Mouse (Mus musculus) forebrain, embryonic 13.5 days (tissue): ENCODE measurements at regions not wholly inside any gene's neighbourhood (a gene's known extent, or its start where the extent isn't known, plus 50 kb on each side); places are given as distances from the start of the nearest gene placed in this dataset.

Experiments used
- ATAC-seq: fragments of 200-750 bp; cut with Nextera tagmentation; 2 replicates; pipeline ENCODE4 v1.8.0; 2017
- H3K27ac ChIP-seq: fragments of 300-500 bp; sonication (generic); 2 replicates; pipeline ENCODE4 v1.5.1; 2015; ENCODE audit warnings: inconsistent platforms, mild to moderate bottlenecking, moderate library complexity
- H3K27me3 ChIP-seq: fragments of 300-500 bp; sonication (generic); 2 replicates; pipeline ENCODE4 v1.6.1; 2015; ENCODE audit warnings: mild to moderate bottlenecking, inconsistent platforms
- H3K36me3 ChIP-seq: fragments of 300-500 bp; sonication (generic); 2 replicates; pipeline ENCODE4 v1.6.1; 2015; ENCODE audit warnings: mild to moderate bottlenecking, inconsistent platforms; ENCODE audit not compliant: poor library complexity, severe bottlenecking
- H3K4me1 ChIP-seq: fragments of 300-500 bp; sonication (generic); 2 replicates; pipeline ENCODE4 v1.6.1; 2015; ENCODE audit warnings: inconsistent platforms
- H3K4me2 ChIP-seq: fragments of 300-500 bp; sonication (generic); 2 replicates; pipeline ENCODE4 v1.6.1; 2015; ENCODE audit warnings: inconsistent platforms, mild to moderate bottlenecking, moderate library complexity
- H3K4me3 ChIP-seq: fragments of 300-500 bp; sonication (generic); 2 replicates; pipeline ENCODE4 v1.5.1; 2015; ENCODE audit warnings: mild to moderate bottlenecking, inconsistent platforms
- H3K9ac ChIP-seq: fragments of 300-500 bp; sonication (generic); 2 replicates; pipeline ENCODE4 v1.6.1; 2015; ENCODE audit warnings: mild to moderate bottlenecking, inconsistent platforms
- H3K9me3 ChIP-seq: fragments of 300-500 bp; sonication (generic); replicated peaks from 2 replicates; pipeline ENCODE4 v1.6.1; 2016; ENCODE audit warnings: inconsistent platforms
- WGBS: fragments of 180-500 bp; shearing (Covaris S2); methylation state at CpG from one replicate; pipeline ENCODE4 v1.1.7; 2015; 5-methylcytosine and 5-hydroxymethylcytosine counted together

DNA sequence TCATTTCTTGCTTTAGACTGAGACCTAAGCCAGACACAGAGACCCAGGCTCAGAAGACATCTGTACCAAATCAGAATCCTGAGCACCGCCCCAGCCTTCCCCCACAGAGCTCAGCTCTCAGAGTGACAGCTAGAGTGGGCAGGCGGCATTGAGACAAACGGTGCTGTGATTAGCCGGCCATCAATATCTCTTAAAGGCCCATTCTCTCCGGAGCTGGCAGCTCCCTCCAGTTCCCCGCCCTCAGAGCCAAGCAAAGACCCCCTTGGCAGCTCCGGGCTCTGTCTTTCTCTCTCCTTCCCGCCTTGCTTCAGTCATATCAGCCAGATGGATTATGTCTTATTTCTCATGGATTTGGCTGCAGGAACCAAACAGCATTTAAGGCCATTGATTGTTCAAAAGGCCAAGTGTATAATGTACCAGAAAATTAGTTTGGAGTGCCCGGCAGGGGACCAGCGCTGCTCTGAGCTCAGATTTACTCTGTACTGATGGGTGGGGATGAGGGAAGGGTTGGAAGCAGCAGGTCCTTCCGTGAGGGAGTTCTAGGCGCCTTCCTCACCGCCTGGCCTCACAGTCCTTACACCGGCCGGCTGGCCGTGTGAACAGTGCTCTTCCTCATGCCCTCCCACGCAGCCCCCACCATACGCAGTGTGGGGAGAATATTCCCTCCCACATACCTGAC is 109.0 kb upstream of the Thy1 start:
- peaks cover 69% of the 10 kb centered on the region for H3K4me1 ChIP-seq
- H3K36me3 ChIP-seq, result no peaks in the 10 kb centered on the region
- peak overlapping the region; percentile 22 for H3K9ac ChIP-seq
- peaks cover 50% of the 10 kb centered on the region for H3K27me3 ChIP-seq
- peak overlapping the region; percentile 72 for H3K27ac ChIP-seq
- peak; percentile 76 for ATAC-seq
- H3K4me3 ChIP-seq, result no peak overlapping the region
- 16% methylated on average over 18 of the region's 18 CpGs for WGBS
- peak overlapping the region; percentile 34 for H3K4me2 ChIP-seq
- no peaks in the 10 kb centered on the region for H3K9me3 ChIP-seq

DNA sequence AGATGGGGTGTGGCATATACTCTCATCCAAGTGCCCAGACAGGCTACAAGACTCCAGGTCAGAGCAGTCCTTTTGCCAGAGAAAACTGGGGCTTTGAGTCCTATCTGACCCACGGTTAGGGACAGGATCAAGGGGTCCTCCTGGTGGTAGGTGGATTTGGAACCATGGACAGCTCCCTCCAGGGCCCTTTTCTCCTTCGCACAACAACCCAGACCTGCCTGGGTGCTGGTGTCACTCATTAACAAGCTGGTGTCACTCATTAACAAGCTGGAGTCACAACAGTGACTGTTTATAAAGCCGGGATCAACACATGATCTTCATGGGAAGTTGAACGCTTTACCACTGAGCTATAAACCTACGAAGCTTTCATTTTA is 108.5 kb upstream of the Thy1 start:
- Histone ChIP-seq H3K36me3 (no peaks in the 10 kb centered on the region), H3K27ac (peak overlapping the region; percentile 72), H3K9ac (peak overlapping the region; percentile 22; the same call in 1 of the 2 replicates), H3K4me3 (no peak overlapping the region), H3K9me3 (no peaks in the 10 kb centered on the region), H3K4me1 (peaks cover 69% of the 10 kb centered on the region), H3K4me2 (peak overlapping the region; percentile 34), H3K27me3 (peaks cover 50% of the 10 kb centered on the region)
- WGBS, result 17% methylated on average over 5 of the region's 5 CpGs
- no peak for ATAC-seq

DNA sequence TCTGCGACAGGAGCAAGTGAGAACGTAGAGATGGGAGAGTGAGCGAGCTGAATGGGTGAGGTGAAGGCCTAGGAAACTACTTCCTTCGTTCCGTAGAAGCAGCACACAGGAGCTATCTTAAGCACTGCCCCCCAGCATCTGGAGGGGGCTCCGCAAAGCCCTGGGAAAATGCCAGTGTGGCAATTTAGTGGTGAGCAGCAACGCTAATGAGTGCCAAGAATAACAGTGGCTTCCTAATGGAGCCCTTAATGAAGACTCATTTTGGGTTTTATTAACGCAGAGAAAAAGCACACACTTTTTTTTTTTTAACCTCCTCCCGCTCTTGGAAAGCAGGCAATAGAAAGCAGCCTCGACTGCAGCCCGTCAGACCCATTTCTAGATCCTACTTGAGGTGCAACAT is 103.8 kb upstream of the Thy1 start:
- 34% methylated on average over 11 of the region's 11 CpGs for WGBS
- H3K4me1 ChIP-seq, result peaks cover 51% of the 10 kb centered on the region
- H3K9me3 ChIP-seq, result no peaks in the 10 kb centered on the region
- no peak overlapping the region for H3K4me3 ChIP-seq
- H3K9ac ChIP-seq, result no peak overlapping the region
- peaks cover 59% of the 10 kb centered on the region for H3K27me3 ChIP-seq
- ATAC-seq, result 0 out of 2 replicates have a peak, but pooled peaks have one; percentile 7
- no peaks in the 10 kb centered on the region for H3K36me3 ChIP-seq
- H3K27ac ChIP-seq, result no peak overlapping the region
- no peak overlapping the region for H3K4me2 ChIP-seq

DNA sequence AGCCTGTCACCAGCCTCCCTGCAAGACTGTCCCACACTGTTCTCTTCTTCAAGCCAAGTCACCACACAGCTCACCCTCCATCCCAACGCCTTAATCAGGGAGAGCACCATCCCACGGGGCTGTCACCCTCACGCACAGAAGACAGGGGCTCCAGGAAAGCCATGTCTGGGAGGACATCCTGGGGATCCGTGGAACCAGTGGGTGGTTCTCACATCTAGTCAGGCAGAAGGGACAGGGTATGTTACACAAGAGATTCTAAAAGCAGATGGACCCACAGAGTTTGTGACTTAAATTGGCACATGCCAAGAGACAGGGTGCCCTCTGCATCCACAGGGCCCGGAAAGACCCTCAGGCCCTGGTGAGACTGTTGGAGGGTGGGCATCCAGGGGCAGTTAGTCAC is 101.0 kb upstream of the Thy1 start:
- H3K4me2 ChIP-seq, result no peak overlapping the region
- peaks cover 50% of the 10 kb centered on the region for H3K27me3 ChIP-seq
- no peak for ATAC-seq
- no peak overlapping the region for H3K27ac ChIP-seq
- no peaks in the 10 kb centered on the region for H3K36me3 ChIP-seq
- H3K9ac ChIP-seq, result no peak overlapping the region
- WGBS, result 87% methylated on average over 5 of the region's 5 CpGs
- H3K4me3 ChIP-seq, result no peak overlapping the region
- H3K4me1 ChIP-seq, result peaks cover 40% of the 10 kb centered on the region
- H3K9me3 ChIP-seq, result no peaks in the 10 kb centered on the region

DNA sequence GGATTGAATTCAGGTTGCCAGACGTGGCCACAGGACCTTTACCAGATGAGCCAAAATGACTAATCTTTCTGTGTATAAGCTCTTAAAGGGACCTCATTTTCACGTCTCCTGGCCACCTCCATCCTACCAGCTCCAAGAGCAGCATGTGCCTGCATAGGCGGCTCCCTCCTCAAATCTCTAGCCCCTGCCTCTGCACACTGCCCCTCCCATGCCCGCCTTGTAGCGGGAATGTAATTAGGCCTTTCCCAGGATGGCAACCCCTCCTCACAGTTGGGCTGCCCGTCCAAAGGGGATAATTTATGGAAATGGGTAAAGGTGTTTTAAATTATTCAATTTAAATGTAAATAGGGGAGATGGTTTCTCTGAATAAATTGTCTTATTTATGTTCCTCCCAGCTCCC is 99.7 kb upstream of the Thy1 start:
- Histone ChIP-seq H3K9me3 (no peaks in the 10 kb centered on the region), H3K27me3 (peaks cover 40% of the 10 kb centered on the region), H3K36me3 (no peaks in the 10 kb centered on the region), H3K4me2 (no peak overlapping the region), H3K27ac (0 out of 2 replicates have a peak overlapping the region, but pooled peaks have one; percentile 35), H3K9ac (no peak overlapping the region), H3K4me1 (peaks cover 39% of the 10 kb centered on the region), H3K4me3 (no peak overlapping the region)
- peak; percentile 61 for ATAC-seq
- 26% methylated on average over 6 of the region's 6 CpGs for WGBS

DNA sequence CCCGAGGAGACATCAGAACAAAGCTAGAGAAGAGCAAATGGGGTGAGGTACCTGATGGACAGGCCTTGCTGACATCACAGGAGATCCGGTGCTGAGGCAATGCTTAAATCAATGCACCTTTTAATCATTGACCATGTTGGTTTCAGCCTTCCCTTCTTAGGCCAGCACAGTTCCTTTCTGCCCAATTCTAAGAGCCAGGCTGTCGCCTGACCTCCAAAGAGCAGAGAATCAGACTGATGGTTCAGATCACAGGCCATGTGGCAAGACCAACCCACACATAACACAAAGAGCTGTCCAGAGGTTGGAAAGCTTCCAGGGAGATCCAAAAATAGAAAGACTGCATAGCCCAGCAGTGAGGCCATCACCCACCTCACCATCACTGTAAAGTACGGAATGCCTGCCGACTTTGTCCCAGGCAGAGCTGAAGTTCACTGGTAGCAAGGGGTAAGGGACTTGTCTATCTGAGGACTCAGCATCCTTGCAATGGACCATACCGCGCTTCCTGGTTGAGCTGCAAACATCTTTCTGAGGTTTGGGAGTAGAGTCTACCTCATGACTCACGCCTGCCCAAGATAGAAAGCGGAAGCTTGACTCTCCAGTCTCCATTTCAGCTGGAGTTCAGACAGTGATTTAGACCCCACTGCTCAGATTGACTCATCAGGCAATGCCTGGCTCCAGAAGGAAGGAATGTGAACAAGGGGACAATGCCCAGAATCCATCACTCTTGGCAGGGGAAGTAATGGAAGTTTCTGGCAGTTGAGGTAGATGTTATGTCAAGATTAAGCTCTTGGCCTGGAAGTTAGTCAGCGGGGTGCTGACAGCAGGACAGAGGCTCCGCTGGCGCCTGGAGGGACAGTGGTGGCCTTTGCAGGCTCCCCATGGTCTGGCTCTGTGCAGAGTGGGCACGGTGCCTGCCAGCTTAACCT is 98.1 kb upstream of the Thy1 start:
- no peak overlapping the region for H3K27ac ChIP-seq
- no peaks in the 10 kb centered on the region for H3K9me3 ChIP-seq
- no peak overlapping the region for H3K9ac ChIP-seq
- no peak for ATAC-seq
- 84% methylated on average over 13 of the region's 13 CpGs for WGBS
- peaks cover 39% of the 10 kb centered on the region for H3K27me3 ChIP-seq
- H3K4me1 ChIP-seq, result peaks cover 24% of the 10 kb centered on the region
- no peak overlapping the region for H3K4me3 ChIP-seq
- no peaks in the 10 kb centered on the region for H3K36me3 ChIP-seq
- H3K4me2 ChIP-seq, result no peak overlapping the region

DNA sequence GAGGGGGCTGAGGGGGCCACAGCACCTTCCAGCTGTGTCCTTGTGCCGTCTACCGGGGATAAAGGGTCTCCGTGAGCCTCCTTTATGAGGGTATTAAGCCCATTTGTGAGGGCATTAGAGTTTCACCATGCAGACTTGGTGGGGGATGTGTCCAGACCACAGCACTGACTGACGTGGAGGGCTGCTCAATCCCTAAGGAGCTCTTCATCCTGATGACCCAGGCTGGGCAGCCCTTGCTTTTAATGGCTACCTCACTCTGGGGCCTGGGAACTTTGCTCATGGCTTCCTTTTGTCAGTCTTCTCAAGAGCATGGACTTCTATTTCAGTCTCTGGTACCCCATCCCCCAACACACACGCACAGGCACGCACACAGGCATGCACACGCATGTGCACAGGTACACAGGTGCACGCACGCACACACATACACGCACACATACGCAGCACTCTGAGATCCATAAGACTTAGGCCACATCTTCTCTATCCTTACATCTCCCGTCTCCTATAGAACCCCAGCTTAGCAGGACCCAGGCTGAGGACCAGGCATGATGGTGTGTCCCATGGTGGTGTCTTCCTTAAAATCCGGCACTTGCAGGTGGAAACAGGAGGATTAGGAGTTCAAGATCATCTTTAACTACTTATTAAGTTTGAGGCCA is 97.1 kb upstream of the Thy1 start:
- Histone ChIP-seq H3K27ac (no peak overlapping the region), H3K4me2 (no peak overlapping the region), H3K27me3 (peaks cover 29% of the 10 kb centered on the region), H3K4me3 (no peak overlapping the region), H3K36me3 (no peaks in the 10 kb centered on the region), H3K9me3 (no peaks in the 10 kb centered on the region), H3K4me1 (peaks cover 17% of the 10 kb centered on the region), H3K9ac (no peak overlapping the region)
- WGBS, result 74% methylated on average over 13 of the region's 13 CpGs
- ATAC-seq, result no peak

DNA sequence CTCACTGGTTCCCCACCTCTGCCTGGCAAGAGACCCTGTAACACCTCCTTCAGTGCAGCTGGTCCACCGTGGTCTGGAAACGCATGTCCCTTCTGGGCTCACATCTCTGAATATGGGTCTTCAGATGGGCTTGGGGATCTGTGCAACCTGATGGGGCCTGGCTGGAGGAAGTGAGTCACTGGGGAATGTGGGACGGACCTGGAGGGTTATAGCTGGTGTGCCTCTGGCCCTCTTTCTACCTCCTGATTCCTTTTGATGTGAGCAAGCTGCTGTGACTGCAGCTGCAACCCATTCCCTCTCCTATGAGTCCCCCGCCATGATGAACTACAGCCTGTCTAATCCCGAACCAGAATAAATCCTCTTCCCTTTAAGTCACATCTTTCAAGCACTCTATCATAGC is 96.1 kb upstream of the Thy1 start:
- H3K27ac ChIP-seq, result no peak overlapping the region
- peaks cover 19% of the 10 kb centered on the region for H3K27me3 ChIP-seq
- no peaks in the 10 kb centered on the region for H3K9me3 ChIP-seq
- no peaks in the 10 kb centered on the region for H3K36me3 ChIP-seq
- no peak overlapping the region for H3K4me3 ChIP-seq
- peaks cover 21% of the 10 kb centered on the region for H3K4me1 ChIP-seq
- ATAC-seq, result no peak
- 81% methylated on average over 5 of the region's 5 CpGs for WGBS
- no peak overlapping the region for H3K9ac ChIP-seq
- H3K4me2 ChIP-seq, result no peak overlapping the region

DNA sequence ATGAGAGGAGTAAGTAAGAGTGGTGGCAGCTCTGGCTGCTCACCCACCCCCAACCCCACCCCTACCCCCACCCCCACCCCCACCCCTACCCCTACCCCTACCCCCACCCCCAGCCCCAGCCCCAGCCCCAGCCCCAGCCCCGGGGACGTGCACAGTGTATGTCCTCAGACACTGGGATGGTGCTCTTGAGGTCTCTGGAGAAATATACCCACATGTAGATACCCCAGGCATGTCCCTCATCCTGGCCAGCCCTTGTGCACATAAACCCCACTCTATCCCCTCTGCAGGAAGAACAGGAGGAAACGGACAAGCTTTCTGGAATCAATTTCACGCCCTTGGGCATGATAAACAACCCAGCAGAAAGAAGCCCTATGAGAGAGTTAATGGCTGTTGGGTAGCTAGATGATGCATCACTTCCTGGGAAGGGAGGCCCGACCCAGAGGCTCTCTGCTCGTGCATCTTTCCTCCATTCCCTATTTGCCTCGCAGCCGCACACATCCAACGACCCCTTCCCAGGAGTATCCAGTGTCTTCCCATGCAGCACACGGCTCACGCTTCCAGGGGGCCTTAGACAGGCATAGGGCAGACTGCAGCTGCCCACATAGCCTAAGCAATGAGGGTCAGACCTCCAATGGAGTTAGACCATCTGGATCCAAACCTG is 95.6 kb upstream of the Thy1 start:
- peaks cover 21% of the 10 kb centered on the region for H3K4me1 ChIP-seq
- no peak overlapping the region for H3K4me2 ChIP-seq
- 60% methylated on average over 11 of the region's 11 CpGs for WGBS
- no peak overlapping the region for H3K27ac ChIP-seq
- no peak overlapping the region for H3K4me3 ChIP-seq
- no peak for ATAC-seq
- no peaks in the 10 kb centered on the region for H3K36me3 ChIP-seq
- H3K9ac ChIP-seq, result no peak overlapping the region
- no peaks in the 10 kb centered on the region for H3K9me3 ChIP-seq
- peaks cover 14% of the 10 kb centered on the region for H3K27me3 ChIP-seq

DNA sequence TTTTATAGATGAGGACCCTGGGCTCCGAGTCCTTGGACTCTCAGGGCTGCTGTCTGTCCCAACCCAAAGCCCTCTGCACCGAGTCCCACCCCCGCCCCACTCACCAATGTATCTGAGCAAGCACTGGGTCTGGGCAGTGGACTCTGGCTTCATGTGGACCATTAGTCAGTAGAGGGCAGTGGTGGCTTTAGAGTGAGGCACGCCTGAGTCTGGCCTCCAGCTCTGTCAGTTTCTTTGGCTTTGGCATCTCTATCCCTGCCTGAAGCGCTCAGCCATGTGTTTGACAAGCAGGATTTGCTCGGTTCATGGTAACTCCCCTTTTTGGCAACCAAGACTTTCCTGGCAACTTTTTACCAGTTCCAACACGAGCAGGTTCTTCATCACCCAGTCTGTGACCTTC is 90.1 kb upstream of the Thy1 start:
- Histone ChIP-seq H3K27me3 (peaks cover 24% of the 10 kb centered on the region), H3K4me3 (no peak overlapping the region), H3K27ac (no peak overlapping the region), H3K36me3 (no peaks in the 10 kb centered on the region), H3K4me2 (no peak overlapping the region), H3K9ac (no peak overlapping the region), H3K9me3 (no peaks in the 10 kb centered on the region), H3K4me1 (peaks cover 10% of the 10 kb centered on the region)
- peak; percentile 30; the same call in 1 of the 2 replicates for ATAC-seq
- 35% methylated on average over 7 of the region's 7 CpGs for WGBS

DNA sequence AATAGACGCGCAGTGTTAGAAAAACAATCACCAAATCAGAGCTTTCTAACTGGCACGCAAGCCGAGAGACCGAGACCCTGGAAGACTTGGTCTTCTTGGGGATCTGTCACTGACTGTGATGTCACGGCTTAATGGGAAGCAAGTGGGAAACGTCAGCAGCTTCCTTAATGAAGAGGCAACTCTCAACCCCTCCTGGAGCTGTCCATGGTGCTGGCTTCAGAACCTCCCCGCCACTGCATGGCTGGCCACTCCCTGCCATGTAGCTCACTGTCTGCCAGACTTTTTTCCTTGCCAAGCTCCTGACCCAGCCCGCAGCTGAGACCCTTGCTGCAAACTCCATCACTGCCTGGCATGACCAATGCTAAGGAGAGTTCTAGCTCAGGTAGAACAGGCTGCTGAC is 83.6 kb upstream of the Thy1 start:
- Histone ChIP-seq H3K4me3 (no peak overlapping the region), H3K9me3 (no peaks in the 10 kb centered on the region), H3K36me3 (no peaks in the 10 kb centered on the region), H3K27ac (no peak overlapping the region), H3K27me3 (peaks cover 68% of the 10 kb centered on the region), H3K4me2 (no peak overlapping the region), H3K4me1 (peaks cover 26% of the 10 kb centered on the region), H3K9ac (no peak overlapping the region)
- whole genome bisulfite sequencing, result 22% methylated on average over 9 of the region's 9 CpGs
- ATAC-seq, result no peak

DNA sequence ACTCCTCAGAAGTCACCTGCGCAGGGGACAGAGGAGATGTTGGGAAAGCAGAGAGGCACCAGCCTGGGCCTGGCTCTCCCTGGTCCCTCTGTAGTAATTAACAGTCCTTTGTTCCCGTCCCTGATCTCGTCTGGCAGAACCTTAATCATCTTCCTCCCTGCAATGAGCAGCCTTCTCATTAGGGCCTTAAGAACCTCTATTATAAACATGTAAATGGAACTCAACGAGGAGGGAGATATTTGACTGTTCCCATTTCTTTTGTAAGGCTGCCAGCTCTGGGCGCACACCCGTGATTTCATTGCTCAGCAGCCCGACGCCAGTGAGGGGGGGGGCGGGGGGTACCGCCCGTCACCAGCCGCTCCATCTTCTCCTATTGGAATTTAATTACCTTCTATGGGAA is 81.8 kb upstream of the Thy1 start:
- Histone ChIP-seq H3K9me3 (no peaks in the 10 kb centered on the region), H3K27me3 (peaks cover 64% of the 10 kb centered on the region), H3K4me3 (no peak overlapping the region), H3K4me1 (peaks cover 26% of the 10 kb centered on the region), H3K27ac (peak overlapping the region; percentile 32; the same call in 1 of the 2 replicates), H3K36me3 (no peaks in the 10 kb centered on the region), H3K9ac (no peak overlapping the region), H3K4me2 (no peak overlapping the region)
- peak; percentile 90 for ATAC-seq
- 12% methylated on average over 12 of the region's 12 CpGs for WGBS
